Mouse (Mus musculus): ENCODE measurements at regions not wholly inside any gene's neighbourhood (a gene's known extent, or its start where the extent isn't known, plus 50 kb on each side); places are given as distances from the start of the nearest gene placed in this dataset.

DNA sequence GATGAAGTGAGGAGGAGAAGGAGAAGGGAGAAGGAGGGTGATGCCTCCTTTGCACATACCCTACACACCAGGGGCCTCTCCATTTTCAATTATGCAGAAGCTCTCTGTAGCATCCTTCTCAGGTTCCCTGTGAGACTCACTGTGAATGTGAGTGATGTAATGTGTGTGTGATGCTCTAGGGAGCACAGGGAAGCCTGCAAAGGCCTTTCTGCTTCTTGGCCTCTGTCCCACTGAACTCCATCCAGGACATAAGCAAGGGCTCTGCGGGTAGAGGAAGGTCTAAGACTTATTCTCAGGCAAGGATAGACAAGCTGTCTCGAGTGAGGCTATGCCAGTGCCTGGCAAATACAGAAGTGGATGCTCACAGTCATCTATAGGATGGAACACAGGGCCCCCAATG, 73.0 kb upstream of the Slc1a3 start:
- Histone ChIP-seq H3K79me2 (replicated peaks; ENCODE audit: control insufficient read depth, insufficient read depth, low read length) (no peaks in the 10 kb centered on the region), H3K36me3 (ENCODE audit: control insufficient read depth, insufficient read depth, low read length) (no peaks in the 10 kb centered on the region), H3K4me3 (no peak overlapping the region), H3K27ac (no peak overlapping the region), H3K4me1 (ENCODE audit: control insufficient read depth, insufficient read depth, low read length) (no peaks in the 10 kb centered on the region), H3K27me3 (ENCODE audit: control insufficient read depth, insufficient read depth, low read length) (no peaks in the 10 kb centered on the region), H3K9ac (ENCODE audit: low read depth, low read length) (no peak overlapping the region)
- 70% methylated on average over 2 of the region's 2 CpGs for WGBS
- TF ChIP-seq POLR2A (IDR thresholded peaks at IDR 0.05; ENCODE audit: insufficient read depth, low read depth, low read length) (no peak), EP300 (IDR thresholded peaks at IDR 0.05; ENCODE audit: insufficient read depth, low read depth, low read length) (no peak), CTCF (IDR thresholded peaks at IDR 0.05) (no peak)
- intact Hi-C loops (cut with DNase I), result no loop called here
- DNase-seq, result no peak

DNA sequence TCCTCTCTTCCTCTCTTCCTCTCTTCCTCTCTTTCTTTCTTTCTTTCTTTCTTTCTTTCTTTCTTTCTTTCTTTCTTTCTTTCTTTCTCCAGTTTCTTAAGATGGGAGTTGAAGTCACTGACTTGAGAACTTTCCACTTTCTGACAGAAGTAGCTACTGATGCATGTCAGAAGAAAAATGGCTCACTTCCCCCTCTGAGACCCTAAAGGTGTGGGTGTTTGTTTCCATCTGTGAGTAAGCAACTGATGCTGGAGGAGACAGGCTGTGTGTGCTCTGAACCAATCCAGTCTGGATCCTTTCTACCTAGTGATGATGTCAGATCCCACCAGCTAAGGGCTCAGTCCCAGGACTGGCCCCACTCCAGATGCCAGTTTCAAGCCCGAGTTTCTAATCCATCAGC, 72.5 kb upstream of the Slc1a3 start:
- Histone ChIP-seq H3K27me3 (ENCODE audit: control insufficient read depth, insufficient read depth, low read length) (no peaks in the 10 kb centered on the region), H3K36me3 (ENCODE audit: control insufficient read depth, insufficient read depth, low read length) (no peaks in the 10 kb centered on the region), H3K4me3 (no peak overlapping the region), H3K9ac (ENCODE audit: low read depth, low read length) (no peak overlapping the region), H3K27ac (no peak overlapping the region), H3K79me2 (replicated peaks; ENCODE audit: control insufficient read depth, insufficient read depth, low read length) (no peaks in the 10 kb centered on the region), H3K4me1 (ENCODE audit: control insufficient read depth, insufficient read depth, low read length) (no peaks in the 10 kb centered on the region)
- TF ChIP-seq CTCF (IDR thresholded peaks at IDR 0.05), result no peak
- intact Hi-C loops (cut with DNase I), result no loop called here
- DNase-seq, result no peak
- WGBS, result 41% methylated on average over 1 of the region's 1 CpGs

DNA sequence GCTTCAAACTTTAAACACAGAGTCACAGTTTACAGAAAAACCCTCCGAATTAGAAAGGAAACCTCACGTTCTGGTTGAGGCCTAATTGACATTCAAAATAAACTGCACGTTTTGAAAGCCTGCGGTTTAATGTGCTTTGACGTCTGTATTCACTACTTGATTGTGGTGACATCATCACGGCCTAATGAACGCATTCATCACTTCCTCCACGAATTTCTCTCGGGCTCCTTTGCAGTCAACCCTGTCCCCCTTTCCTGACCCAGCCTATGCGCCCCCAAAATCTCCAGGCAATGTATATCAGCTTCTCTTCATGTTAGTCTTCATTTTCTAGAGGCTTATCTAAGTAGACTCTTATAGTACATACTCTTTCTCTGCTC, 71.6 kb upstream of the Slc1a3 start:
- H3K79me2 ChIP-seq (replicated peaks; ENCODE audit: control insufficient read depth, insufficient read depth, low read length), result no peaks in the 10 kb centered on the region
- H3K4me3 ChIP-seq, result no peak overlapping the region
- H3K27ac ChIP-seq, result no peak overlapping the region
- TF ChIP-seq POLR2A (IDR thresholded peaks at IDR 0.05; ENCODE audit: insufficient read depth, low read depth, low read length) (no peak), EP300 (IDR thresholded peaks at IDR 0.05; ENCODE audit: insufficient read depth, low read depth, low read length) (no peak), CTCF (IDR thresholded peaks at IDR 0.05) (no peak)
- DNase-seq, result no peak
- intact Hi-C loops (cut with DNase I), result no loop called here
- H3K27me3 ChIP-seq (ENCODE audit: control insufficient read depth, insufficient read depth, low read length), result no peaks in the 10 kb centered on the region
- H3K4me1 ChIP-seq (ENCODE audit: control insufficient read depth, insufficient read depth, low read length), result no peaks in the 10 kb centered on the region
- H3K36me3 ChIP-seq (ENCODE audit: control insufficient read depth, insufficient read depth, low read length), result no peaks in the 10 kb centered on the region
- no peak overlapping the region for H3K9ac ChIP-seq (ENCODE audit: low read depth, low read length)
- 85% methylated on average over 10 of the region's 10 CpGs for WGBS

- intact Hi-C loops (cut with DNase I), result no loop called here
- H3K79me2 ChIP-seq (replicated peaks; ENCODE audit: control insufficient read depth, insufficient read depth, low read length), result no peaks in the 10 kb centered on the region
- no peaks in the 10 kb centered on the region for H3K4me1 ChIP-seq (ENCODE audit: control insufficient read depth, insufficient read depth, low read length)
- no peak overlapping the region for H3K4me3 ChIP-seq
- no peak overlapping the region for H3K9ac ChIP-seq (ENCODE audit: low read depth, low read length)
- peak in 1 of 2 experiments; percentile 3 for DNase-seq
- no peaks in the 10 kb centered on the region for H3K36me3 ChIP-seq (ENCODE audit: control insufficient read depth, insufficient read depth, low read length)
- H3K27ac ChIP-seq, result no peak overlapping the region
- TF ChIP-seq EP300 (IDR thresholded peaks at IDR 0.05; ENCODE audit: insufficient read depth, low read depth, low read length), result no peak
- TF ChIP-seq POLR2A (IDR thresholded peaks at IDR 0.05; ENCODE audit: insufficient read depth, low read depth, low read length), result no peak
- no peak for TF ChIP-seq CTCF (IDR thresholded peaks at IDR 0.05)
- WGBS, result 91% methylated on average over 28 of the region's 28 CpGs
- no peaks in the 10 kb centered on the region for H3K27me3 ChIP-seq (ENCODE audit: control insufficient read depth, insufficient read depth, low read length)
Measured at GRCm38 (mm10) chr15:8781159-8782130, 70.9 kb upstream of the Slc1a3 start.

GRCm38 (mm10) chr15:8780371-8780866, 69.9 kb upstream of the Slc1a3 start:
- intact Hi-C loops (cut with DNase I), result no loop called here
- Histone ChIP-seq H3K36me3 (ENCODE audit: control insufficient read depth, insufficient read depth, low read length) (no peaks in the 10 kb centered on the region), H3K27me3 (ENCODE audit: control insufficient read depth, insufficient read depth, low read length) (no peaks in the 10 kb centered on the region), H3K9ac (ENCODE audit: low read depth, low read length) (no peak overlapping the region), H3K79me2 (replicated peaks; ENCODE audit: control insufficient read depth, insufficient read depth, low read length) (no peaks in the 10 kb centered on the region), H3K27ac (no peak overlapping the region), H3K4me1 (ENCODE audit: control insufficient read depth, insufficient read depth, low read length) (no peaks in the 10 kb centered on the region), H3K4me3 (no peak overlapping the region)
- TF ChIP-seq POLR2A (IDR thresholded peaks at IDR 0.05; ENCODE audit: insufficient read depth, low read depth, low read length) (no peak), CTCF (IDR thresholded peaks at IDR 0.05) (no peak), EP300 (IDR thresholded peaks at IDR 0.05; ENCODE audit: insufficient read depth, low read depth, low read length) (no peak)
- no peak for DNase-seq
- 71% methylated on average over 5 of the region's 5 CpGs for whole genome bisulfite sequencing
